ENCODE assay signal across 12 mouse cellular contexts in the genomic region with DNA sequence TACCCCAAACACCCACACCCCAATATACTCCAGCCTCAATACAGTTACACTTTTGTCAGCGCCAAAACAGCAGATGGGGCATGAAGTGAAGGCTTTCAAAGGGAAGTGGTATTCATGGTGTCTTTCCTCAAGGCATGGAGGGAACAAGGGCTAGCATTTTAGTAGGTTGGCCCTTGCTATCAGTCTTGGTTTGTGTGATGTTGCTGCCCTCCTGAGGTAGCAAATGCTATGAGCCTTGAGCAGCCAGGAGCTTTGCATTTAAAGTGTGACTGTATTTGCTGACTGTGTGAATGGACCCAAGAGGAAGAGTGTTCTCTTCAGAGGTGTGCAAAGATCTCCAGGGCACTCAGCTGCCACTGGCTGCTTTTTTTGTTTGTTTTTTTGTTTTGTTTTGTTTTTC. TPM values are rescaled to one million over a fixed set of nuclear protein-coding genes. Genes with fewer than 3 reads are reported as not detected.
DNase-seq lines count a peak whose midpoint lies in the region; ATAC-seq and TF ChIP-seq lines count a peak whose summit lies in the region.
"Not testable (repeated sequence)": the region's sequence is repeated elsewhere in the genome, so short reads cannot be mapped to it uniquely, and the experiment has no call there.
"Had no signal": no experiment of that assay in that cellular context is flagged by ENCODE, and none has a peak within 500 bp of the region (broad histone marks: within the 10 kb centered on the region; RNA-seq: fewer than 3 reads in every experiment).

No protein-coding gene starts in this region.

- not testable (repeated sequence) for H3K27me3 ChIP-seq in Patski; intestine, postnatal 0 days (replicated peaks; ENCODE audit: control insufficient read depth, insufficient read depth, low read length)

- POLR2A ChIA-PET in Patski (lab: Charles Lee): not testable (repeated sequence)

- peak; percentile 94 for ATAC-seq in Patski
- peak; percentile 83 for ATAC-seq in granulocyte monocyte progenitor cell, adult 5-6 weeks (replicated peaks; ENCODE audit: poor library complexity, severe bottlenecking)
- peak; percentile 56; the same call in 1 of the 2 replicates for ATAC-seq in intestine, postnatal 0 days

- 62% methylated on average over 1 of the region's 1 CpGs for WGBS in intestine, postnatal 0 days

- H3K4me2 ChIP-seq in intestine, postnatal 0 days (replicated peaks; ENCODE audit: low read depth): not testable (repeated sequence)

- peak; percentile 85 for DNase-seq in 3T3-L1 (ENCODE audit: low read depth, low spot score)
- DNase-seq in Patski (ENCODE audit: low read depth, low spot score): not testable (repeated sequence)
- DNase-seq in cerebellum, postnatal 10 days: peak; percentile 46 to 54
- DNase-seq in layer of hippocampus, postnatal 36 days: peak; percentile 34 to 47
- DNase-seq in mesoderm, embryonic 11.5 days (ENCODE audit: low read depth, low spot score): peak; percentile 12
- DNase-seq in right cerebral cortex, postnatal 4 days: peak; percentile 16

- not testable (repeated sequence) for H3K9me3 ChIP-seq in intestine, postnatal 0 days (ENCODE audit: control insufficient read depth)

- CTCF ChIA-PET in Patski (lab: Charles Lee): interaction anchor here (1.0 kb wide), 1 partner anchor 143 kb away, joined by 3 read pairs; no protein-coding TSS in a partner anchor

- peak; percentile 73 for TF ChIP-seq CTCF in Patski (IDR thresholded peaks at IDR 0.05)
- peak; percentile 68 for TF ChIP-seq CTCF in intestine, postnatal 0 days (IDR thresholded peaks at IDR 0.05; ENCODE audit: low read depth)

- H3K36me3 ChIP-seq in intestine, postnatal 0 days (ENCODE audit: control insufficient read depth, insufficient read depth): not testable (repeated sequence)

- H3K27ac ChIP-seq in intestine, postnatal 0 days (ENCODE audit: low read depth, low read length): not testable (repeated sequence)

- in situ Hi-C loops in Patski (cut with MboI; ENCODE audit: low pct_unique_long_range_greater_than_20kb): not testable (repeated sequence)

- H3K4me1 ChIP-seq in intestine, postnatal 0 days (replicated peaks; ENCODE audit: control insufficient read depth, insufficient read depth, low read length): not testable (repeated sequence)

- not testable (repeated sequence) for H3K4me3 ChIP-seq in intestine, postnatal 0 days (ENCODE audit: low read depth, low read length)

- H3K9ac ChIP-seq in intestine, postnatal 0 days (ENCODE audit: low read depth, low read length): not testable (repeated sequence)

RNA-seq across cellular contexts. Expression of gene Als2cr12, which starts 1.8 kb away (rescaled TPM):
- polyA plus RNA-seq in Patski (2021): 0.24 TPM
- total RNA-seq in granulocyte monocyte progenitor cell, adult 5-6 weeks (2014; fragmentation: Nextera tagmentation): not detected in 2 replicates
- not detected in 2 replicates for total RNA-seq in granulocyte monocyte progenitor cell, adult 5-6 weeks (2017)
- 10.6 and 13.9 TPM in 2 replicates for polyA plus RNA-seq in intestine, postnatal 0 days (2015; fragmentation: Nextera tagmentation; extraction: Ambion mirVana)
- total RNA-seq in layer of hippocampus, postnatal 36 days (2021): not detected
- polyA plus RNA-seq: heart, embryonic 10.5 days; hindbrain, embryonic 14.5 days; liver, embryonic 11.5 days; neural tube, embryonic 13.5 days had no signal

RNA-seq across cellular contexts. Expression of gene Cflar, which starts 13.7 kb away (rescaled TPM):
- polyA plus RNA-seq in Patski (2021): 73.1 TPM
- total RNA-seq in granulocyte monocyte progenitor cell, adult 5-6 weeks (2014; fragmentation: Nextera tagmentation): 81.6 and 114 TPM in 2 replicates
- total RNA-seq in granulocyte monocyte progenitor cell, adult 5-6 weeks (2017): 95.6 and 100 TPM in 2 replicates
- polyA plus RNA-seq in intestine, postnatal 0 days (2015; fragmentation: Nextera tagmentation; extraction: Ambion mirVana): 28.9 and 33.7 TPM in 2 replicates
- 10 to 100 TPM; 38.3 to 38.9 TPM for total RNA-seq in layer of hippocampus, postnatal 36 days (2021)
